Mouse (Mus musculus): Measurements from ENCODE around the gene Ephb2. TPM values are rescaled to one million over a fixed set of nuclear protein-coding genes. Genes with fewer than 3 reads are reported as not detected.
A peak's percentile ranks its signal among the peaks of the same experiment; 100 is the strongest.

The Ephb2 gene
- polyA plus RNA-seq, 1 experiment, result 15.1 TPM

DNA sequence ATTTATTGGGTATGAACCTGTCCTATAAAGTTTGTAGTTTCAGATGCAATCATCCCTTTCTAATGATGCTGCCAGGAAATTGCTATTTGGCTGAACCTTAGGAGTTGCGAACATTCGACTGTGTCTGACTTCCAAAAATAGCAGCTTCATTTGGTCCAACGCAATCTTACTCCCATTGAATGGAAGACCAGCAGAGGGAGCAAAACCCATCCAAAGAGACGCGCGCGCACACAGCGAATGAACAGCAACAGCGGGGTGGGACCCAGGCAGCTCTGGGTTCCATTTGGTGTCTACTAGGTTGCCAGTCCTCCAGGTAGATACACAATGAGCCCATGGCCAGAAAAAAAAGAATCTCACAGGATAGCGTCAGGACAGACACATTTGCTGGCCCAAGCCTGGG is 168.0 kb downstream of the Ephb2 start:
- no peaks in the 10 kb centered on the region for H3K36me3 ChIP-seq (ENCODE audit: control insufficient read depth, insufficient read depth, low read length, poor library complexity, severe bottlenecking)
- H3K9ac ChIP-seq (ENCODE audit: low read depth, poor library complexity, severe bottlenecking), result no peak overlapping the region
- TF ChIP-seq EP300 (IDR thresholded peaks at IDR 0.05; ENCODE audit: insufficient read depth, low read depth, low read length) (no peak), CTCF (IDR thresholded peaks at IDR 0.05; ENCODE audit: low read depth, low read length) (peak; percentile 61)
- H3K27ac ChIP-seq (ENCODE audit: insufficient read depth, low read length), result no peak overlapping the region
- H3K4me1 ChIP-seq (ENCODE audit: control insufficient read depth, insufficient read depth, low read length), result no peaks in the 10 kb centered on the region
- H3K9me3 ChIP-seq (replicated peaks; ENCODE audit: control insufficient read depth, insufficient read depth, low read length, poor library complexity, severe bottlenecking), result 0 out of 2 replicates have a peak, but pooled peaks cover 3% of the 10 kb centered on the region
- H3K4me3 ChIP-seq (ENCODE audit: low read depth, low read length), result no peak overlapping the region
- no peaks in the 10 kb centered on the region for H3K27me3 ChIP-seq (ENCODE audit: control insufficient read depth, insufficient read depth, low read length, poor library complexity, severe bottlenecking)

DNA sequence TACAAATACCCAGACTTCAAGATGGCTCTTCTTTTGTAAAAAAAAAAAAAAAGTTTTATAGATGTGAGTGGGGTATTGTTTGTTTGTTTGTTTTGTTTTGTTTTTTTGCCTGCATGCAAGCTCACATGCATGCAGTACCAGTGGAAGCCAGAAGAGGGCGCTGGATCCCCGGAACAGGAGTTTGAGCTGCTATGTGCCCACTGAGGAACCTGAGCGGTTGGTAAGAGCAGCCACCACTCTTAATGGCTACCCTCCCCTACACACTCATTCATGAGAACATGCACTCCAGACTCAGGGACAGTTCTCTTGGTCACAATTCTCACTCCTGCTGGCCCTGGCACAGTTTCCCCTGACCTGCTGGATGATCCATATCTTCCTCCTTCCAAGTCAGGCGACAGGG is 169.8 kb downstream of the Ephb2 start:
- Histone ChIP-seq H3K9ac (ENCODE audit: low read depth, poor library complexity, severe bottlenecking) (no peak overlapping the region), H3K4me3 (ENCODE audit: low read depth, low read length) (no peak overlapping the region), H3K4me1 (ENCODE audit: control insufficient read depth, insufficient read depth, low read length) (no peaks in the 10 kb centered on the region), H3K27ac (ENCODE audit: insufficient read depth, low read length) (no peak overlapping the region), H3K9me3 (replicated peaks; ENCODE audit: control insufficient read depth, insufficient read depth, low read length, poor library complexity, severe bottlenecking) (0 out of 2 replicates have a peak, but pooled peaks cover 3% of the 10 kb centered on the region), H3K36me3 (ENCODE audit: control insufficient read depth, insufficient read depth, low read length, poor library complexity, severe bottlenecking) (no peaks in the 10 kb centered on the region), H3K27me3 (ENCODE audit: control insufficient read depth, insufficient read depth, low read length, poor library complexity, severe bottlenecking) (no peaks in the 10 kb centered on the region)
- no peak for TF ChIP-seq POLR2A (IDR thresholded peaks at IDR 0.05; ENCODE audit: insufficient read depth, low read length)
- TF ChIP-seq CTCF (IDR thresholded peaks at IDR 0.05; ENCODE audit: low read depth, low read length), result peak; percentile 82
- TF ChIP-seq EP300 (IDR thresholded peaks at IDR 0.05; ENCODE audit: insufficient read depth, low read depth, low read length), result no peak

DNA sequence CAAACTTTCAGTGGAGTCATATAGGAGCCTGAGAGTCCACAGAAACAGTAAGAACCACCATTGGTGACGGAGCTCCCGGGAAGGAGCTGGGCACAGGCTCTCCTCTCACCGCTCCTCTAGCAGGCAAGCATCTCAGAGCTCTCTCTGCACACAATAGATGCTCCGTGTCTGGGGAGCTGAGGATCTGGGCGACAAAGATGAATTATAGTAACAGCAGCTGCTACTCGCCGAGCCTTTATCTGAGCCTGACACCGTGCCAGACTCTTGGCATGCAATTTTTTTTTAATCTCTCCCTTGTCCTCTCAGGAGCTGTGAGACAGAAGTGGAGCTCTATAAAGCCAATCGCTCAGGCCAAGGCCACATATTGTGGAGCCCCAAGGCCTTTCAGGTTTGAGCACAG is 170.7 kb downstream of the Ephb2 start:
- Histone ChIP-seq H3K4me1 (ENCODE audit: control insufficient read depth, insufficient read depth, low read length) (no peaks in the 10 kb centered on the region), H3K9ac (ENCODE audit: low read depth, poor library complexity, severe bottlenecking) (no peak overlapping the region), H3K27ac (ENCODE audit: insufficient read depth, low read length) (no peak overlapping the region), H3K9me3 (replicated peaks; ENCODE audit: control insufficient read depth, insufficient read depth, low read length, poor library complexity, severe bottlenecking) (0 out of 2 replicates have a peak, but pooled peaks cover 3% of the 10 kb centered on the region), H3K36me3 (ENCODE audit: control insufficient read depth, insufficient read depth, low read length, poor library complexity, severe bottlenecking) (no peaks in the 10 kb centered on the region), H3K4me3 (ENCODE audit: low read depth, low read length) (no peak overlapping the region), H3K27me3 (ENCODE audit: control insufficient read depth, insufficient read depth, low read length, poor library complexity, severe bottlenecking) (no peaks in the 10 kb centered on the region)
- no peak for TF ChIP-seq EP300 (IDR thresholded peaks at IDR 0.05; ENCODE audit: insufficient read depth, low read depth, low read length)
- TF ChIP-seq POLR2A (IDR thresholded peaks at IDR 0.05; ENCODE audit: insufficient read depth, low read length), result no peak
- TF ChIP-seq CTCF (IDR thresholded peaks at IDR 0.05; ENCODE audit: low read depth, low read length), result no peak

DNA sequence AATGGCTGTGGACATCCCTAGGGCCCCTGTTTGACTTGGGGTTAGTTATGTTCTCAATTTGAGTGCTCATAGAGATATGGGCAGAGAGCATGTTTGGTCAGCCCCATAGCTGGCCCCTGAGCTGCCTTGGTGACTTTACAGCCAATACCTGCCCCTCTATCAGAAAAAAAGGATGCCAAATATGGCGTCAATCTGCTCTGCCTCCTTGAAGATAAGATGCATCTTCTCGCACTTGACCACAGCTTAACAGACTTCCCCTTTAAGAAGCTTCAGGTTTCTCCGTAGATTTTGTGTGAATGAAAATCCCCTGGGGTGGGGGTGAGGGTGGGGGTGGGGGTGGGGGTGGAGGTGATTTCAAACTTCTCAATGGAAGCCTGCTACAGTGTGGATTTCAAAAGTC is 177.9 kb downstream of the Ephb2 start:
- Histone ChIP-seq H3K36me3 (ENCODE audit: control insufficient read depth, insufficient read depth, low read length, poor library complexity, severe bottlenecking) (no peaks in the 10 kb centered on the region), H3K9ac (ENCODE audit: low read depth, poor library complexity, severe bottlenecking) (no peak overlapping the region), H3K4me1 (ENCODE audit: control insufficient read depth, insufficient read depth, low read length) (no peaks in the 10 kb centered on the region), H3K9me3 (replicated peaks; ENCODE audit: control insufficient read depth, insufficient read depth, low read length, poor library complexity, severe bottlenecking) (no peaks in the 10 kb centered on the region), H3K4me3 (ENCODE audit: low read depth, low read length) (no peak overlapping the region), H3K27ac (ENCODE audit: insufficient read depth, low read length) (no peak overlapping the region), H3K27me3 (ENCODE audit: control insufficient read depth, insufficient read depth, low read length, poor library complexity, severe bottlenecking) (no peaks in the 10 kb centered on the region)
- TF ChIP-seq POLR2A (IDR thresholded peaks at IDR 0.05; ENCODE audit: insufficient read depth, low read length) (no peak), EP300 (IDR thresholded peaks at IDR 0.05; ENCODE audit: insufficient read depth, low read depth, low read length) (no peak)

DNA sequence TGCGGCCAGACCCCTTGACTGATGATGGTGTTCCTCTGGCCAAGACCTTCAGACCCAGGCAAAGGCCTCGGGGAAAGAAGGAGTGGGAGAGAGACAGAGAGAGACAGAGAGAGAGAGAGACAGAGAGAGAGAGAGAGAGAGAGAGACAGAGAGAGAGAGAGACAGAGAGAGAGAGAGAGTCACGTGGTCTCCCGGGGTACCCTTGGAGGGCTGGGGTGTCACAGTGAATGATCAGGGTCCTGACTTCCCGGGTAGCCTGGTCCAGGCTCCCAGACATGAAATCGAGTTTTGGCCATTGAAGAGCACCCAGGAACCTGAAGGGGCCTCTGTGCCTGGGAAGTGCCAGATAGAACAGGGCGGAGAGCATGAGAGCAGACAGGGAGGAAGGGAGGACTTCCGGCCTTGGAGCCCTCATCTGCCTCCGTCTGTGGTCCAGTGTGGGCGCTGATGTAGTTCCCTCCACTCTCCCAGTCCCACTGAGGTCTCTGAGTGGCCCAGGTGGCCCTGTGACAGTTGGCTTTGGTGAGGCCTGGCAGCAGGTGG is 182.0 kb downstream of the Ephb2 start:
- H3K27me3 ChIP-seq (ENCODE audit: control insufficient read depth, insufficient read depth, low read length, poor library complexity, severe bottlenecking), result no peaks in the 10 kb centered on the region

DNA sequence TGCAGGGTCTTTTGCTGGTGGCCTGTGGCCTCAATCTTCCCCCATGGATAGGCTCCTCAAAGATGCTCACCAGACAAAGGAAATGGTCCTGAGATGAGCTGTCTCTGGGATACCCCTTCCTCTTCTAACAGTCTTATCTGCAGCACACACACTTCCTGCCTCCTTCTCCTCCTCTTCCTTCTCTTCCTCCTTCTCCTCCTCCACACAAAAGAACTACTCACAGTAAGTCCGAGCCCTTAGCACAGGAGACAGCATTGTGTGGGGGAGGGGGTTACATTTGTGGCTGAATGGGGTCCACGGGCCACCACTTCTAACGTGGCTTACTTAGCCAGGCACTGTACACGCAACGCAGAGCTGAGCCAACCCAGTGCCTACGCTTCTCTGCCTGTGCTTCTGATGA is 182.8 kb downstream of the Ephb2 start:
- H3K27me3 ChIP-seq (ENCODE audit: control insufficient read depth, insufficient read depth, low read length, poor library complexity, severe bottlenecking), result no peaks in the 10 kb centered on the region
- H3K9ac ChIP-seq (ENCODE audit: low read depth, poor library complexity, severe bottlenecking), result no peak overlapping the region
- no peaks in the 10 kb centered on the region for H3K36me3 ChIP-seq (ENCODE audit: control insufficient read depth, insufficient read depth, low read length, poor library complexity, severe bottlenecking)
- no peaks in the 10 kb centered on the region for H3K9me3 ChIP-seq (replicated peaks; ENCODE audit: control insufficient read depth, insufficient read depth, low read length, poor library complexity, severe bottlenecking)
- TF ChIP-seq POLR2A (IDR thresholded peaks at IDR 0.05; ENCODE audit: insufficient read depth, low read length), result no peak
- TF ChIP-seq CTCF (IDR thresholded peaks at IDR 0.05; ENCODE audit: low read depth, low read length), result no peak
- no peak for TF ChIP-seq EP300 (IDR thresholded peaks at IDR 0.05; ENCODE audit: insufficient read depth, low read depth, low read length)
- H3K4me3 ChIP-seq (ENCODE audit: low read depth, low read length), result no peak overlapping the region
- no peak overlapping the region for H3K27ac ChIP-seq (ENCODE audit: insufficient read depth, low read length)
- H3K4me1 ChIP-seq (ENCODE audit: control insufficient read depth, insufficient read depth, low read length), result no peaks in the 10 kb centered on the region

More for the DNA sequence above, 182.0 kb downstream of the Ephb2 start:
- TF ChIP-seq POLR2A (IDR thresholded peaks at IDR 0.05; ENCODE audit: insufficient read depth, low read length) (no peak), EP300 (IDR thresholded peaks at IDR 0.05; ENCODE audit: insufficient read depth, low read depth, low read length) (no peak), CTCF (IDR thresholded peaks at IDR 0.05; ENCODE audit: low read depth, low read length) (no peak)
- Histone ChIP-seq H3K4me3 (ENCODE audit: low read depth, low read length) (no peak overlapping the region), H3K27ac (ENCODE audit: insufficient read depth, low read length) (no peak overlapping the region), H3K36me3 (ENCODE audit: control insufficient read depth, insufficient read depth, low read length, poor library complexity, severe bottlenecking) (no peaks in the 10 kb centered on the region), H3K9me3 (replicated peaks; ENCODE audit: control insufficient read depth, insufficient read depth, low read length, poor library complexity, severe bottlenecking) (no peaks in the 10 kb centered on the region), H3K4me1 (ENCODE audit: control insufficient read depth, insufficient read depth, low read length) (no peaks in the 10 kb centered on the region), H3K9ac (ENCODE audit: low read depth, poor library complexity, severe bottlenecking) (no peak overlapping the region)
